Mouse (Mus musculus) limb, embryonic 13.5 days (tissue): Measurements from ENCODE around the gene Cry2. TPM values are rescaled to one million over a fixed set of nuclear protein-coding genes. Genes with fewer than 3 reads are reported as not detected.

Source experiments
- microRNA-seq: library from miRNA; unstranded; fragments of <30 nt; microRNA quantifications from one replicate; pipeline ENCODE4, GENCODE M21; 2016
- polyA plus RNA-seq: library from polyadenylated mRNA; unstranded; fragments of >200 nt; fragmentation: Nextera tagmentation; extraction: Ambion mirVana; gene quantifications from 2 replicates; pipeline ENCODE4 v1.2.1, GENCODE M21; 2015

Cry2 gene
- polyA plus RNA-seq, 1 experiment from 2014 or later = 34.9 TPM

Small RNAs within 50 kb of the gene (microRNA-seq; reads per million reads assigned to microRNA genes)
- not detected for gene Mir7000

Other genes with a start within 250 kb of the Cry2 start
- gene Pex16, start 59.4 kb downstream of the Cry2 start, polyA plus RNA-seq = 18.6 and 20.6 TPM in 2 replicates
- 11.9 and 13.3 TPM in 2 replicates for gene Large2, start 59.2 kb downstream of the Cry2 start, polyA plus RNA-seq
- 2.3 and 4.8 TPM in 2 replicates for gene 1700029I15Rik, start 51.5 kb downstream of the Cry2 start, polyA plus RNA-seq
- 27.6 and 28.9 TPM in 2 replicates for gene Mapk8ip1, start 32.8 kb downstream of the Cry2 start, polyA plus RNA-seq
- 10.6 and 11.7 TPM in 2 replicates for gene Slc35c1, start 26.5 kb upstream of the Cry2 start, polyA plus RNA-seq
- gene Chst1, start 165.7 kb upstream of the Cry2 start, polyA plus RNA-seq = 5.8 and 6.4 TPM in 2 replicates